Mouse (Mus musculus) ES-Bruce4 (cell line): ENCODE results near the gene Cspg4.

Source experiments
- CTCF ChIP-seq: IDR thresholded peaks from one replicate; pipeline ENCODE4 v1.8.1; 2011; ENCODE audit warnings: low read depth, low read length
- EP300 ChIP-seq: IDR thresholded peaks from 2 replicates; pipeline ENCODE4 v1.6.1; 2011; ENCODE audit warnings: low read depth, low read length; ENCODE audit not compliant: insufficient read depth
- POLR2A ChIP-seq: IDR thresholded peaks from one replicate; pipeline ENCODE4 v1.8.1; 2011; ENCODE audit warnings: low read length; ENCODE audit not compliant: insufficient read depth

- TF ChIP-seq POLR2A = no peak
- no peak for TF ChIP-seq EP300
- TF ChIP-seq CTCF = no peak
Observed at GRCm38 (mm10) chr9:56835152-56835551, 29.7 kb upstream of the Cspg4 start.
